Mouse (Mus musculus) frontal cortex, adult (tissue): ENCODE results near the gene Gm49630.
"Not testable (repeated sequence)": the region's sequence is repeated elsewhere in the genome, so short reads cannot be mapped to it uniquely, and the experiment has no call there.

Experiments
- ATAC-seq: cut with Nextera tagmentation; 2 replicates; pipeline ENCODE4 v1.9.2; 2017; ENCODE audit warnings: mild to moderate bottlenecking, moderate library complexity, mixed read lengths; ENCODE audit not compliant: low TSS enrichment

The Gm49630 gene

DNA sequence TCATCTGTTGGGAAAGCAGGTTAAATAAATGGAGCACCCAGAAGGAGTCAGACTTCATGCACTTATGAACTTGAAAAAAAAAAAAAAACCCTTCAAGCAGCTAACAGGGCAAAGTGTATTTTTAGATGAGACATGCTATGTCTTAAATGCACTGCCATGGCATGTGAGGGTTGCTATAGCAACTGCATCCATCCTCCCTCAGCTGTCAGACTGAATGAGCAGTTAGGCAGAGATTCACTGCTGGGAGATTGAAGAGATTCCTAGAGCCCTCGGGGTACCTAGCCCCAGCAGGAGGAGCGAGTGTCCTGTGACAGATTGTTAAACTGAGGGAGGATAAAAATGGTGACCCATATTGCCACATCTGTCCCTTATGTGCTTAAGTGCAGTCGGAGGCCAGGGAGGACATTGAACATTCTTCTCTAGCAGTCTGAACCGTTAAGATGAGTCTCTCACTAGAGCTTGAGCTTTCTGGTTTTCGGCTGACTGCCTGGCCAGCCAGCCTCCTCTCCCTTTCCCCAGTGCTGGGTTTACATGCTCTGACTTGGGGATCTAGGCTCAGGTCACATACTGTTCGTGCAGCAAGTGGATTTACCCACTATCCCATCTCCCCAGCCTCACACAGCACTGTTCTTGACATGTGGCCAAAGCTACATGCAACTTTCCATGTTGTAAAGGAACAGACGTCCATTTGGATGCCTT lies 5.0 kb downstream of the Gm49630 start:
- peak; percentile 93 for ATAC-seq

DNA sequence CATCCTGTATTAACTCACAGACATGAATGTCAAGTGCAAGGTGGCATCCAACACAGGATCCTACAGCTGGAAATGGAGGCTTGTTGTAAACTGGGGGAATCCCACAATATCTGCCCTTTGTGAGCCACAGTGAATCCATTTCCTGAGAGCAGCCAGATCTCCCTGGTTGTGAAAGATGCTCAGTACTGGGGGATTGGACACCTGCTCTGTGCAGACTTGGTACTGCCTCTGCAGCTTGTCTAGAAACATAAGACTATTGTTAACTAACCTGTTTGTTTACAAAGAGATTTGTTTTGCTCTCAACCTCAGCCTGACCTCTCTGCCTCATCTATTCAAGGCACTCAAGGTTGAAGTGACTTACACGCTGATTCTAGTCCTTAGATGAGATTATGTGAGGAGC lies 5.5 kb downstream of the Gm49630 start:
- ATAC-seq, result not testable (repeated sequence)

DNA sequence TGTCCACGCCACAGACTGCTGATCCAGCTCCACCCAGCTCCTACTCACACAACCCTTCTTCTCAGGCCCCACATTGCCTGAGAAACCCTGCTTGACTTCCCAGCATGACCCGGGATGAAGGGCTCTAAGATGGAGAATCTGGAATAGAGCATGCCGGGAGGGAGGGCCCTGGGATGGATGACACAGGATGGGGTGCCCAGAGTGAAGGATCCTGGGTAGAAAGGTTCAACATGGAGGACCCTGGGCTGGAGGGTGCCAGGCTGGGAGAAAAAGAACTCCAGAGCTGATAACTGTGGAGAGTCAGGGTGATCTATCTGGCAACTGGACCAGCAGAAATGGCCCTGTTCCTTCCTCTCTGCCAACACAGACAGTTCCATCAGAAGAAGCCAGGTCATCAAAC lies 6.2 kb downstream of the Gm49630 start:
- ATAC-seq, result not testable (repeated sequence)

DNA sequence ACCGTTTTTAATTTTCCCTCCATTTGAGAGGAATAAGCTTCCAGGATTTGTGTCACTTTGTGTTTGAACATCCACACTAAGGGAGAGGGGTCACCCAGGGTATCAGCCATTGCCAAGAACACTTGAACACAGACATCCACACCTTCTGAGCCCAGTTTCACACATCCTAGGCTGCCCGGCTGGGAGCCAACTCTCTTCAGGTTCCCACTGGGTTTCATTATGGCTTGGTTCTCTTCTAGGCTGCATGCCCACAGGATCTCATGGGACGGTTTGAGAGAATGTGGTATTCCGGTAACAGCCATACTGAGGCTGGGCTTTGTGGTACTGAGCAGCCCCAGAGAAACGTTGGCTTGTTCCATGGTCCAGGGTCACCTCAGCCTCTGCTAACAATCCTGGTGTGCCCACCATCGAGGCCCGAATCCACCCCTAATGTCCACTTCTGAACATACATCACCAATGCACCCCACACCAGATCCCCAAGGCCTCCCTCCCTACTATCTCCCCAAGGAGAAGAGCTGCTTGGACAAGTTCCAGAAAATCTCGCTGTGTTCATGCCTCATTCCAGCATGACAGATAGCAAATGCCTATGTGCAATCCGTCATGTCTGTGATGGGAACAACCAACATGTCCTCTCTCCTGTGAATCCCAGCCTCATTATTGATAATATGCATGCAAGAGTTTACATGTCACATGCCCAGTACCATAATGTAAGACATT lies 10.9 kb downstream of the Gm49630 start:
- not testable (repeated sequence) for ATAC-seq

DNA sequence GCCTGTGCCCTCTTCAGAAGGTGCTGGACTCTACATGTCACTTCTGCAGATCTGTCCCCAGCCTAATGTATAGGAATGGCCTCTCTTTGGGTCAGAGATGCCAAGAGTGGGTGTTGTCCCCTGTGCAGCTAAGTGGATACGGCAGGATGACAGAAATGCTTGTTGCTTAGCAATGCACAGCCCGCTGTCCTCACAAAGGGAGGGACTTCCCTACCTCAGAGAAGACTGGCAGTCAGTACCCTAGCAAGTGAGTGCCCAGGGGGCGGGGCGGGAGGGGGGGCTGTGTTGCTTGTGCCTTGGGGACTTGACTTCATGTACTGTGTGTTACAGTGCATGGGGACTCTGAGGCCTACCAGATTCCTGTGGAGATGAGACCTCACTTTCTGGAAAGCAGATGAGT lies 12.0 kb downstream of the Gm49630 start:
- ATAC-seq, result not testable (repeated sequence)

DNA sequence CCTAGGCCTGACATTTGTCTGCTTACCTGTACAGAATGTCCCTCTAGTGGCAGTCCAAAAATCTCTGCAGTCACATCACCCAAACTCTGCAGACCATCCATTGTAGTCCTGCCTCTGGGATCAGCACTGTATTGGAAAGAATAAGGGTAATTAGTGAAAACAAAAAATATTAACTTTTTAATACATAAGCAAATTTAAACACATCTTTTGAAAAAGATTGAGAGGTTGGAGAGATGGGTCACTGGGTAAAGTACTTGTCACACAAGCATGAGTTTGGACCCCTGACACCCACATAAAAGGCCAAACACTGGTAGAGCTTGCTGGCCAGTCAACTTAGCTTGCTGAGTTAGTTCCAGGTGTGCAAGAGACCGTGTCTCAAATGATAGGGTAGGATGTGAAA lies 19.2 kb downstream of the Gm49630 start, which contains the start of gene Ttll2:
Gene Ttll2, minus strand, starts transcription at position 101 of the 400 bp plus-strand sequence.
- ATAC-seq, result not testable (repeated sequence)

DNA sequence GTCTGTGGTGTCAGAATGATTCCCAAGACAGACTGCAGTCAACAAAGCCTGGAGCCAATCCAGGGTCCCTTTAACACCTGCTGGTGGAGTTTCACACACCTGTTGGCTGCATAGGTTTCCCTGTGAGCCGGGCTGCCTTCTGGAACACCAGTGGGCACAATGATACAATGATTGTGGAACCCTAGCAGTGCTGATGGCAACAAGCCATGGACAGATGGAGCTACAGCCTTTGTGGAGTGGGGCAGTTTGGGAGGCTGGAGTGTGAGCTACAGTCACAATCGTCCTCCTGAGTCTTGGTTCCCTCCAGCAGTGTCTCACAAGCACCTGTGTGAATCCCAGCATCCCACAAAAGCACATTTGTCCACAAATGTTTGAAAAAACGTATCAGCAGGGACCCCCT lies 23.0 kb downstream of the Gm49630 start:
- not testable (repeated sequence) for ATAC-seq

DNA sequence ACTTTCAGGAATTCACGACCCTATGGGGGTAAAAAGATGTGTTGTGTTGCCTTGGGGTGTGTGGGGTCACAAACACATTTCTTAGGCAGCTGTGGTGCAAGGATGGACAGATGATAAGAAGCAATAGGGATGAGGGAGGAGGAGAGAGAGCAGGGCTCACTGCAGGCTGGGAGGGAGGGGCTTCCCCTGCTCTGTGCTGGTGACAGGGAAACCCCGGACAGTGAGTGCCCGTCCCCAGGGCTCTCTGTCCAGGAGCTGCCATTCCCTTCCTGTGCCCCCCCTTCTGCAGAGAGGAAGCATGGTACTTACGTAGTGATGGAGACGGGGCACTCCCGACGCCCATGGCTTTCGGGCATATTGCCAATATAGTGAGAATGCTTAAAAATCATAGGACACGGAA lies 34.4 kb downstream of the Gm49630 start:
- ATAC-seq, result not testable (repeated sequence)

DNA sequence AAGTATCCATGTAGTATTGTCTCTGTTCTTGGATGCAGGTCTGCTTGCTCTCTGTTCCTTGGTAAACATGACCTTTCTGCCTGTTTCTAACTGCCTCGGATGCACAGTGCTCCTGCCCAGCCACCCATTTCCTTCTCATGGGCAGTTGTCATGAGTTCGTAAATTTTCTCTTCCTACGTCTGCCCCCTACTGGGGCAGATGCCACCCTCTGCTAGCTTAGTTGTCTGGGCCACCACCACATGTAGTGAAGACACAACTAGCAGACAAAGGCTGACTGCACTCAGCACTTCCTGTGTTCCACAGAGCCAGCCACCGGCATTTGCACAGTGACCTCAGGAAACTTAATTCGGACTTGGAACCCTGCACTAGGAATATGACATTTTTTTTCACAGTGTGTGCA lies 39.0 kb downstream of the Gm49630 start:
- ATAC-seq, result not testable (repeated sequence)

DNA sequence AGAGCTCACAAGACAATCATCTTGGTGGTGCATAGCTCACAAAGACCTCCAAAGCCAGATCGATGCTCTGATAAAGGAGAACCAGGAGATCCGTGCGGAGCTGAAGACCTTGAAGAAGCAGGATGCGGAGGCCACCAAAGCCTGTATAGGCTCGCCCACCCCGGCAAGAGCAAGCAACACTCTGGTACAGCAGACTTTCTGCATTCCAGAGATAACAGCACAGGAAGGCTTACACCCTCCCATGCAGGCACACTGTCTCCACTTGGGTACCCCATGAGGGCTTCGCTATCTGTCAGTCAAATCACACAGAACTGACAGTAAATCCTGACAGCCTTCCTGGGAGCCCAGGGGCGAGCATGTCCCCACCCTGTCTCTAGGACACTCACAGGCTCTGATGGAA lies 45.4 kb downstream of the Gm49630 start:
- ATAC-seq, result not testable (repeated sequence)

DNA sequence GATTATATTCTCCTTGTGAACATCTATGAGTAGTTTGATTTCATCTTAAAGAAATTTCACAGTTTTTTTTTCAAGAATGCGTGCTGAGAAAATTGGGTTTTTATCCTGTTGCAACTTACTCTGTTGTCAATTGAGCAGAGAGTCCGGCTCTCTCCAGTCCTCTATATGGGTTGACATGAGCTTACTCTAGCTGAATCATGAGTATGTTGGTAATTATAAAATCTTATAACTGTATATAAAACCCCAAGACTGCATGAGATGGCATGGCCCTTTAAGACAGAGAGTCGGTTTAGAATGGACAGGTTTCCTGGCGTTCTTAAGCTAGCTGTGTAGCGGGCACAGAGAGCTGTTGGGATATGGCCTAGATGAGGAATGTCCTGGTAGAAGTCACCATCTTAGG lies 47.4 kb downstream of the Gm49630 start, which contains the start of gene Tcp10a:
Gene Tcp10a, plus strand, starts transcription at position 301 of the 400 bp plus-strand sequence.
- ATAC-seq, result not testable (repeated sequence)

DNA sequence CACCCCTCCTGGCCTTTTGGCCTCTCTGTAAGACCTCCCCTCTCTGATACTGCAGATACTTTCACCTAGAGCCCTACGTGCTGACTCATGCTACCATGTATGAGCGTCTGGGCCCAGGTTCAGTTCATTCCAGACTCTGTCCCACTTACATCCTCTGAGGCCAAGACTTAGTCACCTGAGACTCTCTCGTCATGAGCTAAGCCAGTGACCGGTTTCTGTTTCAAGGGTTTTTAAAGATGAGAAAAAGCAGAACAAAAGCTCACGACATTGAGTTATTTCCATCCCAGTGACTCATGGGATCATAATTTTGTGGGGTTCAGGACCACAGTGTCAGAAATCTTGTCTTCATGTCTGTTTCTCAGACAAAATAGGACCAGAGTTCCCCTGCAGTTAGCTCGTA lies 52.0 kb downstream of the Gm49630 start:
- ATAC-seq, result not testable (repeated sequence)

DNA sequence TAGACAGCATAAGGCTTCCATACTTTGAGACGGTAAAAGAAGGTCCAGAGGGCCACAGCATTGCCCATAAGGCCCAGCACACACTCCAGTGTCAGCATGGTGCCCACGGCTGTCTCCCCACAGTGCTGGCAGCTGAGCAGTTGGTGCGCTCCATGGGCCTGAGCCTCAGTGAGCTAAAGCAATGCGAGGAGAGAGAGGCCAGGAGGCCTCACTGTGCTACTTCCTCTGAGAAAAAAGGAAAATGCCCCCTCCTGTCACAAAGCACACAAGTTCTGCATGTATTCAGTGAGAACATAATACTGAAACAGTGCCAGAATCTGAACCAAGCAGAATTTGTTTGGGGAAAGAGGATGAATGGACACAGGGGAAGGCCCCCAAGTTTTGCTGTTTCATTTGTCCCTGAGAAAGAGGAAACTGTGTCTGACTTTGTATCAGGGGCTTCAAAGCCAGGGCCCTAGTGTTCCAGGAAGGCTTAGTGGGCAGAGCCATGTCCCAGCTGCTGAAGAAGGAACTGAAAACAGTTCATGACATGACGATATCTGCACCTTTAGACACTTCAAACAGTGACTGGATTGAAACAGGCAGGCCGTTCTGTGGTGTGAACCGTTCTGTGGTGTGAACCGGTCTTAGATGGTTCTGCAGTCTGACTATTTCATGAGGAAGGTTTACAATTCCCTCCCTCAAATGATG lies 55.9 kb downstream of the Gm49630 start:
- not testable (repeated sequence) for ATAC-seq

DNA sequence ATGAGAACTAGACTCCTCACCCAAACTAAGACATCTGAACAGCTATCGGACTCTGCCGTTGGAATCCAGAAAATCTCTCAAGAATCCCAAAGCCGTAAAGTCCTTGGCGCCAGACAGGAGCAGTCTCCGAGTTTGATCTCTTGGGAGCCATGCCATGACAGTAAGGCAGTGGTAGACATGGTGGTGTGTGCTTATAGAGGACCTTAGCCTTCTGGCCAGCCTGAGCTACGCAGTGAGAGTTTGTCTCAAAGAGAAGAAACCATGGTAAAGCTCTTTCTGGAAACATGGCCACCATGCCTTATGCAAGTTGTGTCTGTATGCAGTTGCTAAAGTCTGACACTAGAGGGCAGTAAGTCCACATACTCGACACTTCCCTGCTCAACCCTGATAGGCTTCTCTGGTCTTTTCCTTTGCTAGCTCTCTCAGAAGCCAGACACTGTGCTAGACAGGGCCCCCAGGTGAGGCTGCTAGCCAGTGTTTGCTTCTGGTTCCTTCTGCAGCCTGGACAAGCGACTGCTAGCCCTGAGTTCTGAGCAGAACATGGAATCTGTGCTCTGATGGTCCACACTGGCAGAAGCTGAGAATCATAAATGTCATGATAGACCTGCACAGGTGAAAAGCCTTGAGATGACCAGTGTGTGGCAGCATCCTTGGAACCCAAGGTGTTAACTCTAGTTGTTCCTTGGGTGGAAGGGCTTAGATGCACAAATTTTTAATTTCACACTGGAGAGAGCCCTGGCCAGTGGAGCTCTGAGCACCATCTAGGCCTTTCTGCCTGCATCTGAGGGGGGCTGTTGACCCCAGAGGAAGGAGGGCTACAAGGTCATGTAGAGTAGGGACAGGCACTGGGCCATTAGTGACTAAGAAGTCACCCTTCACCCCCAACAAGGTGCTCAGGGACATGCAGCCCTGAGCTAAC lies 65.2 kb downstream of the Gm49630 start:
- ATAC-seq, result peak; percentile 93
